Mouse (Mus musculus): ENCODE data around the gene Ppm1j. TPM values are rescaled to one million over a fixed set of nuclear protein-coding genes. Genes with fewer than 3 reads are reported as not detected.
"Not testable (repeated sequence)": the region's sequence is repeated elsewhere in the genome, so short reads cannot be mapped to it uniquely, and the experiment has no call there.

Ppm1j gene
- polyA plus RNA-seq, 1 experiment from 2014 or later: 0.66 TPM

DNA sequence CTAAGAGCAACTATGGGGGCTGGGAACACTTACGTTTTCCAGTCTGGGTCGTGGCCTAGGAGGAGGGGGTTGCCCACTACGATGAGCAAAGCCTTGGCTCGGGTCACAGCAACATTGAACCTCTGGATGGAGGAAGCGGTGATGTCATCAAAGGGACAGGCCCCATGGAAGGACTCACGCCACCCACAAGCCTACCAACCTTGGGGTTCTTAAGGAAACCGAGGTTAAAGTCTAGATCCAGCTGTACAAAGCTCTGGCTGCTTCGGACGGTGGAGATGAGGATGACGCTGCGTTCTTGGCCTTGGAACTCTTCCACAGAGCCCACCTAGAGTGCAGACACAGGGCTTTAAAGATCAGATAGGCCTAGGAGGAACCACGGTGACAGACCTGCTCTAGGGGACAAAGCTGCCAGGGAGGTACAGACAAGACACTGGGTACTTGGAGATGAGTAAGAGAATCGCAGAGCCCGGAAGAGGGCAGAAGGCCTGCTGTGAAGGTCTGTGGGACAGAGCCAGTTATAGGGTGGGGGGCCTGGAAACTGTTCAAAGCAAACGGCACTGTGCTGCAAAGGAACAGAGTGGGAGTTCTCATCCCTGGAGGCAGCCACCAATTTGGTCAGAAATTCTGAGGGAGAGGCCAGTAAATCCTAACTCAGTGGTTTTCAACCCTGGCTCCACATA, 14.9 kb downstream of the Ppm1j start:
- Histone ChIP-seq H3K9ac (replicated peaks) (no peak overlapping the region), H3K4me2 (replicated peaks) (no peak overlapping the region), H3K4me1 (peaks cover 24% of the 10 kb centered on the region), H3K9me3 (no peaks in the 10 kb centered on the region), H3K27ac (replicated peaks) (0 out of 2 replicates have a peak overlapping the region, but pooled peaks have one; percentile 20), H3K27me3 (0 out of 2 replicates have a peak, but pooled peaks cover 5% of the 10 kb centered on the region), H3K4me3 (no peak overlapping the region), H3K36me3 (no peaks in the 10 kb centered on the region)
- 76% methylated on average over 15 of the region's 15 CpGs for WGBS
- no peak for ATAC-seq (ENCODE audit: low FRiP score, low read depth)

DNA sequence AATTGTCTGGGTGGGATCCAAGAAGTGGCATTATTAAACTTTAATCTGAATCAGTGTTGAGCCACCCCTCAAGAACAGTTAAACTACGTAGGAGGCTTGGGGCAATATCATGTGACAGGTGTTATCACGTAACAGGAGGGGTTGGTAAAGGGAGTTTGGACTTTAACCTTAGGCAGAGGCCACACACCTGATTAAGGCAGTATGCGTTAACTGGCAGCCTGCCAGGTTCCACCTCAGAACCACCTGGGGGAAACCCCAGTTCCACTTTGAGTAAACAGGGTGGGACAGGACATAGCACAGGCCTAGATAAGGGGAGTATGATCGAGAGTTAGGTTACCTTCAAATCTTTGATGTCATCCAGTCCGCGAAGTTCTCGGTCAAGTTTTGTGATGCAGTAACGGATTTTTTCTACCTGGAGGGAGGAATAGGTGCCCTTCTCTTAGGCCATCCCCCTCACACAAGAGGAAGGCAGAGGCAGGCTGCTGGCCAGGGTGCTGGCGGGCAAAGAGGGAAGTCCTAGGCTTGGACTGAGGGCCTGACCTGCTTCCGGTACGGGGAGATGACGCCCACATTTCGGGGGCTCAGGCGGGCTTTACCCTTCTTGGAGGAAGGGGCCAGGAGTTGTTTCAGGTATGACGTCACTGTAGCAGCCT, 15.7 kb downstream of the Ppm1j start:
- no peaks in the 10 kb centered on the region for H3K9me3 ChIP-seq
- H3K4me3 ChIP-seq: no peak overlapping the region
- ATAC-seq (ENCODE audit: low FRiP score, low read depth): no peak
- peaks cover 18% of the 10 kb centered on the region for H3K4me1 ChIP-seq
- H3K4me2 ChIP-seq (replicated peaks): no peak overlapping the region
- no peak overlapping the region for H3K27ac ChIP-seq (replicated peaks)
- no peak overlapping the region for H3K9ac ChIP-seq (replicated peaks)
- no peaks in the 10 kb centered on the region for H3K27me3 ChIP-seq
- no peaks in the 10 kb centered on the region for H3K36me3 ChIP-seq
- 89% methylated on average over 15 of the region's 15 CpGs for WGBS

DNA sequence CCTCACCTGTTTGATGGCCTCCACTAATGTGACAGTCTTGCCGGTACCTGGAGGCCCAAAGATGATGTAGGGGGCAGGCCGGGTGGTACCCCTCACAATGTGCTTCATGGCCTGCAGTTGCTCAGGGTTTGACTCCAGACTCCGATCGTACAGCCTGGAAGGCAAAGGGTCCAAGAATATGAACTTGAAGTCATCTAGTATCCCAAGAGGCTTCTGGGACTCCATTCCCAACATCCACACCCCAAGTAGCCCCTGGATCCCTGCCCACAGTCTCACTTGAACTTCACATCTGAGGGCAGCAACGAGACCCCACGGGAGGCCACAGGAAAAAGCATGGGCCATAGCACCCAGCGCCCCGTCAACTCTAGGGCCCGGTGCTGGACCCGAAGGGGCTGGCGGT, 19.8 kb downstream of the Ppm1j start:
- H3K9me3 ChIP-seq: no peaks in the 10 kb centered on the region
- no peaks in the 10 kb centered on the region for H3K4me1 ChIP-seq
- H3K9ac ChIP-seq (replicated peaks): no peak overlapping the region
- H3K36me3 ChIP-seq: no peaks in the 10 kb centered on the region
- WGBS: 93% methylated on average over 11 of the region's 11 CpGs
- H3K4me3 ChIP-seq: no peak overlapping the region
- ATAC-seq (ENCODE audit: low FRiP score, low read depth): no peak
- H3K27me3 ChIP-seq: no peaks in the 10 kb centered on the region; the same call in 1 of the 2 replicates
- no peak overlapping the region for H3K4me2 ChIP-seq (replicated peaks)
- no peak overlapping the region for H3K27ac ChIP-seq (replicated peaks)

DNA sequence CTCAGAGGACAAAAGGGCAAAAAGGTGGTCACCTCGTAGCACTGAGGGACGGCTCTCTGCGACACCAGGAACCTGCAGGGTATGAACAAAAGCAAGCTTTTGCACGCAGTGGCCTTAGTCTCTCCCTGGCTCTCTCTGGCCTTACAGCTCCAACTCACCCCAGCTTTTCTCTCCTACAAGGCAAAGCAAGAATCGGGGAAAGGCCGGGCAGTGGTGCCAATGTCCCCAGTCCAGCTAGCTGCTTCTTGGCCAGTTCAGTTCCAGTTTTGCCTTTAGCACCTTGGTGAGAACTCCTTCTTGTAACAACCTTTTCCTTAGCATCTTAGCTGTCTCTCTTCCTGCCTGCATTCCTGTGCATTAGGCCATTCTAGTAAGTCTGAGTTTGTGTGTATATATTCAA, 20.6 kb downstream of the Ppm1j start:
- 87% methylated on average over 6 of the region's 6 CpGs for WGBS
- no peaks in the 10 kb centered on the region; the same call in 1 of the 2 replicates for H3K27me3 ChIP-seq
- H3K4me1 ChIP-seq: no peaks in the 10 kb centered on the region
- no peak overlapping the region for H3K4me2 ChIP-seq (replicated peaks)
- H3K9me3 ChIP-seq: no peaks in the 10 kb centered on the region
- H3K27ac ChIP-seq (replicated peaks): no peak overlapping the region
- no peak overlapping the region for H3K9ac ChIP-seq (replicated peaks)
- no peaks in the 10 kb centered on the region for H3K36me3 ChIP-seq
- ATAC-seq (ENCODE audit: low FRiP score, low read depth): no peak
- H3K4me3 ChIP-seq: no peak overlapping the region

GRCm38 (mm10) chr3:104804312-104804711, 23.5 kb downstream of the Ppm1j start:
- Histone ChIP-seq H3K27me3 (no peaks in the 10 kb centered on the region; the same call in 1 of the 2 replicates), H3K4me2 (replicated peaks) (no peak overlapping the region), H3K27ac (replicated peaks) (no peak overlapping the region), H3K9ac (replicated peaks) (no peak overlapping the region), H3K36me3 (no peaks in the 10 kb centered on the region), H3K9me3 (no peaks in the 10 kb centered on the region), H3K4me1 (no peaks in the 10 kb centered on the region), H3K4me3 (no peak overlapping the region)
- WGBS: 93% methylated on average over 10 of the region's 10 CpGs
- ATAC-seq (ENCODE audit: low FRiP score, low read depth): no peak

DNA sequence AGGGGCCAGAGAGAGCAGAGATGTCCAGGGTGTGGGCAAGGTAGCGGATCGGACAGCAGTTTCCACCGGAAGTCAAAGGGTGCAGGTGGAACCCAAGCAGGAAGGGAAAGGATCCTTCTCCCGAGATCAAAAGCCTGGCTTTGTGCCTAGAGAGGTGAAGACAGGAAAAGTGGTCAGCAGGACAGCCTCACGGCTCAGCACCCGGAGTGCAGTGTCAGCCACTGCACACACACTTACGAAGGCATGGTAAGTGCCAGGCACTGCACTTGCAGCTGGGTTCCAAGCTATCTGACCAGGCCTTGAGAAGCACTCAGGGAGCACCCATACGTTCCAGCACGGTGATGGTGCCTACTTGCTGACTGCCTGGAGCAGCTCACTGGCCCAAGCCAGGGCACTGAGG, 24.7 kb downstream of the Ppm1j start:
- H3K4me1 ChIP-seq: no peaks in the 10 kb centered on the region
- no peak overlapping the region for H3K4me3 ChIP-seq
- H3K27me3 ChIP-seq: no peaks in the 10 kb centered on the region; the same call in 1 of the 2 replicates

DNA sequence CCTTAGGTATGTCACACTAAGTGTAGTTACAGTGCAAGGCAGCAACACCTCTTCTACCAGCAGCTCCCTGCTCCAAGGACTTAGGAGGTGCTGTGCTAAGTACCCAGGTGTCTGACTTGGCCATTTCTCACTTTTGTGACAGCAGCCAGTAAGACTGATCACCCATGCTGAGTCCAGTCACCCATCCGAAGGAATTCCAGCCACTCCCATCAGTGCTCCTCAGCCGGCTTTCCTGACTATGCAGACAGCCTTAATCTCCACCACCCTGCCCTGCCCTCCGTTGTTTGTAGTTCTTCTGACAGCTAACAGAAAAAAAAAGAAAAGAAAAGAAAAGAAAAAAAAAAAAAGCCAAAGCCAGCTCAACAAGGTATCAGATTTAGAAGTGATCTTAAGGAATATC, 30.9 kb downstream of the Ppm1j start:
- Histone ChIP-seq H3K27me3 (no peaks in the 10 kb centered on the region), H3K9me3 (no peaks in the 10 kb centered on the region), H3K27ac (replicated peaks) (no peak overlapping the region), H3K4me1 (0 out of 2 replicates have a peak, but pooled peaks cover 2% of the 10 kb centered on the region), H3K4me3 (no peak overlapping the region), H3K4me2 (replicated peaks) (no peak overlapping the region), H3K36me3 (no peaks in the 10 kb centered on the region), H3K9ac (replicated peaks) (no peak overlapping the region)
- WGBS: 16% methylated on average over 3 of the region's 3 CpGs
- no peak for ATAC-seq (ENCODE audit: low FRiP score, low read depth)

More for the DNA sequence above, 24.7 kb downstream of the Ppm1j start:
- Histone ChIP-seq H3K9me3 (no peaks in the 10 kb centered on the region), H3K9ac (replicated peaks) (no peak overlapping the region), H3K27ac (replicated peaks) (no peak overlapping the region), H3K4me2 (replicated peaks) (no peak overlapping the region), H3K36me3 (no peaks in the 10 kb centered on the region)
- WGBS: 91% methylated on average over 9 of the region's 9 CpGs
- ATAC-seq (ENCODE audit: low FRiP score, low read depth): no peak

DNA sequence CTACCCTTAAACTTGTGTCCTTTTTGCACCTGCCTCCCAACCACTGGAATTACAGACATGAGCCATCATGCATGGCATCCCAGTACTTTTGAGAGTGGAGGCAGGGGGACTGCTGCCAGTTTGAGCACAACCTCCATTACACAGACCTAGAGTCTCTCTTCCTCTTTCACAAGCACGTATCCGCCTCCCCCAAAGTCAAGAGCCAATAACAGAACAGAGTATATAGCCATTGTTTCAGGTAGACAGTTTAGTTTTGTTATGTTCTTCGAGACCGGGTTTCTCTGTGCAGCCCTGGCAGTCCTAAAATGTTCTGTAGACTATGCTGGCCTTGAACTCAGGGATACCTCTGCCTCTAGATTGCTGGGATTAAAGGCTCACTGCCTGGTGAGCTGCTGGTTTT, 31.4 kb downstream of the Ppm1j start:
- Histone ChIP-seq H3K4me3 (no peak overlapping the region), H3K27me3 (no peaks in the 10 kb centered on the region), H3K9ac (replicated peaks) (no peak overlapping the region), H3K9me3 (no peaks in the 10 kb centered on the region), H3K36me3 (no peaks in the 10 kb centered on the region), H3K4me1 (0 out of 2 replicates have a peak, but pooled peaks cover 6% of the 10 kb centered on the region), H3K4me2 (replicated peaks) (no peak overlapping the region), H3K27ac (replicated peaks) (no peak overlapping the region)
- WGBS: 90% methylated on average over 4 of the region's 4 CpGs
- no peak for ATAC-seq (ENCODE audit: low FRiP score, low read depth)

DNA sequence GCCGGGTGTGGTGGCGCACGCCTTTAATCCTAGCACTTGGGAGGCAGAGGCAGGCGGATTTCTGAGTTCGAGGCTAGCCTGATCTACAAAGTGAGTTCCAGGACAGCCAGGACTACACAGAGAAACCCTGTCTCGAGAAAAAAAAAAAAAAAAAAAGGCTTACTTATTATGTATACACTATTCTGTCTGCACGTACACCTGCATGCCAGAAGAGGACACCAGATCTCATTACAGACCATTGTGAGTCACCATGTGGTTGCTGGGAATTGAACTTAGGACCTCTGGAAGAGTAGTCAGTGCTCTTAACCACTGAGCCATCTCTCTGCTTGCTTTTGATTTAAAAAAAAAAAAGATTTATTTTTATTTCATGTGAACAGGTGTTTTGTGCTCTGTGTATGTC, 32.4 kb downstream of the Ppm1j start:
- peaks cover 10% of the 10 kb centered on the region for H3K4me1 ChIP-seq
- not testable (repeated sequence) for ATAC-seq (ENCODE audit: low FRiP score, low read depth); H3K4me2 ChIP-seq (replicated peaks); H3K27ac ChIP-seq (replicated peaks); H3K4me3 ChIP-seq; H3K36me3 ChIP-seq; H3K9ac ChIP-seq (replicated peaks); H3K27me3 ChIP-seq; H3K9me3 ChIP-seq
- 89% methylated on average over 7 of the region's 7 CpGs for WGBS

DNA sequence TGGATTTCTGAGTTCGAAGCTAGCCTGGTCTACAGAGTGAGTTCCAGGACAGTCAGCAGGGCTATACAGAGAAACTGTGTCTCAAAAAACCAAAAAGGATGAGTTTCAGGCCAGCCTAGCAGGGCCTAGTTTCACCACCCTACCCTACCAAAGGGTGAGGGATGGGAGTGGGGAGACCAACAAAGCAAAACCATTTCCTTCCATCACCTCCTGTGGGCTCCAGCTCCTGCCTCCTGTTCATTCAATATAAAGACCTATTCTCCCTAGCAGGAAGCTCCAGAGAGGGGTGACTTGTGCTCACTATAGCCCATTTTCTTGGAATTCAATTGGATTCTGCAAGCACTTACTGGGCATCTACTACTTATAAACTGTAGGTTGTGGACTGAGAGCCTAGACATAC, 33.9 kb downstream of the Ppm1j start:
- H3K27me3 ChIP-seq: no peaks in the 10 kb centered on the region
- no peak overlapping the region for H3K4me2 ChIP-seq (replicated peaks)
- H3K4me3 ChIP-seq: no peak overlapping the region
- peaks cover 17% of the 10 kb centered on the region for H3K4me1 ChIP-seq
- 94% methylated on average over 1 of the region's 1 CpGs for WGBS
- no peak overlapping the region for H3K9ac ChIP-seq (replicated peaks)
- no peaks in the 10 kb centered on the region for H3K9me3 ChIP-seq
- no peak for ATAC-seq (ENCODE audit: low FRiP score, low read depth)
- no peaks in the 10 kb centered on the region for H3K36me3 ChIP-seq
- no peak overlapping the region for H3K27ac ChIP-seq (replicated peaks)

GRCm38 (mm10) chr3:104815346-104815745, 34.5 kb downstream of the Ppm1j start:
- Histone ChIP-seq H3K27ac (replicated peaks) (no peak overlapping the region), H3K4me1 (peaks cover 17% of the 10 kb centered on the region), H3K36me3 (peaks cover under 1% of the 10 kb centered on the region; the same call in 1 of the 2 replicates), H3K9ac (replicated peaks) (no peak overlapping the region), H3K4me3 (no peak overlapping the region), H3K4me2 (replicated peaks) (no peak overlapping the region), H3K27me3 (no peaks in the 10 kb centered on the region), H3K9me3 (no peaks in the 10 kb centered on the region)
- 81% methylated on average over 2 of the region's 2 CpGs for WGBS
- ATAC-seq (ENCODE audit: low FRiP score, low read depth): no peak

- Histone ChIP-seq H3K4me1 (peaks cover 17% of the 10 kb centered on the region), H3K4me3 (no peak overlapping the region), H3K9ac (replicated peaks) (no peak overlapping the region), H3K4me2 (replicated peaks) (no peak overlapping the region), H3K36me3 (peaks cover 5% of the 10 kb centered on the region; the same call in 1 of the 2 replicates), H3K27ac (replicated peaks) (no peak overlapping the region), H3K9me3 (no peaks in the 10 kb centered on the region), H3K27me3 (no peaks in the 10 kb centered on the region)
- WGBS: 96% methylated on average over 7 of the region's 7 CpGs
- ATAC-seq (ENCODE audit: low FRiP score, low read depth): no peak
Observed at GRCm38 (mm10) chr3:104816130-104816529, 35.3 kb downstream of the Ppm1j start.
